Mouse (Mus musculus): Measurements from ENCODE around the gene Rnf212b. TPM values are rescaled to one million over a fixed set of nuclear protein-coding genes. Genes with fewer than 3 reads are reported as not detected.

Rnf212b gene
- under 1 TPM in 1 of 2 experiments, not detected in 1; 0.28 TPM for polyA plus RNA-seq (2017; shearing (Covaris generic))

GRCm38 (mm10) chr14:54813991-54814390 lies at the start of gene Rnf212b:
Gene Rnf212b, plus strand, starts transcription at chr14:54814141.

GRCm38 (mm10) chr14:54781610-54782365 lies 32.2 kb upstream of the Rnf212b start, which contains the start of gene Slc7a8:
Gene Slc7a8, minus strand, starts transcription at chr14:54781946.

DNA sequence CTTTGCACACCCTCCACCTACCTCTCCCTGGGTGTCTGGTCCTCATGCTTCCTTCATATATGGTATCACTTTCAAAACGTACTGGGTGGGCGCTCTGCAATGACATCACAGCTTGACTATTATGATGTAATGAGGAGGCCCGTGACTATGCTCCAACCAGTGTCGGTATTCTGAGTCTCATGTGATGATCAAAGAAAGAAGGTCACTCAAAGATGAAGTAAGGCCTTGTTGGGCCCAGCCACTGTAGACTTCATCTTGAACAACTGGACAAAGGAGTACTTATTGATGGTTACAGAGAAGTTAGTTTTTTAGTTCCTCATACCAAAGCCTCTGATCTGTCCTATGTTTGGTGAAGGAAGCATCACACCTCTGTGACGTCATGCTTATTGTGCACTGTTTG lies 56.9 kb downstream of the Rnf212b start, which contains the start of gene Homez:
Gene Homez (minus strand): TSS at position 101 of the 400 bp plus-strand sequence.

DNA sequence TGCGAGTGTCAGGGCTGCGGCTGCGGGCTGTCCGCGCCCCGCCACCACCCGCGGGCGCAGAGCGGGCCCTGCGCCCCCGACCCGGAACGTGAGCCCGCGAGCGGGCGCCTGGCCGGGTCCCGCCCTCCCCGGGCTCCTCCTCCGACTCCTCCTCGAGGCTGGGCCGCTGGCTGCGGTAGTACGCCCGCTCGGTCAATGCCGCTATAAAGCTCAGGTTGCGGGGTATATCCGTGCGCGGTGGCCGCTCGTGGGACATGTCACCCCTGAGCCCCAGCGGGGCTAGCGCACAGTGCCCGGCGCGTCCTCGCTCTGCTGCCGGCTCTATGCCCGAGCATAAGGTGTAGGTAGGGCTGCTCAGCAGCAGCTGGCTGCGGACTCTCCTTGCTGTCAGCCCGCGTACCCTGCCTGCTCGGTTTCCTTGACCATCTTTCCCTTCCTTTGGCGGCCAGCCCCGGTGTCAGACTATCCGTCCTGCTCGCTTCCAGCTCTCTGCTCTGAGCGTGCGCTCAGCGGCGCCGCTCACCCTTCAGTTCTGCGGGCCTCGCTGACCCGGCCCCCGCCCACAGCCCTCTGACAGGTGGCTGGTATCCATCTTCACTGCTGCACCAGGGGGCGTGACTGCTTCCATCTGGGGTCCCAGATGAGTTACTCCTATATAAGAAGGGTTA lies 63.2 kb downstream of the Rnf212b start, which contains the start of gene Ppp1r3e:
Gene Ppp1r3e (minus strand): TSS at position 503 of the 668 bp plus-strand sequence.

GRCm38 (mm10) chr14:54883154-54884021 lies 69.4 kb downstream of the Rnf212b start, which contains the start of the genes Bcl2l2 and Gm20521:
Gene Bcl2l2, plus strand, starts transcription at chr14:54883377.
Gene Gm20521, plus strand, starts transcription at chr14:54883441.

DNA sequence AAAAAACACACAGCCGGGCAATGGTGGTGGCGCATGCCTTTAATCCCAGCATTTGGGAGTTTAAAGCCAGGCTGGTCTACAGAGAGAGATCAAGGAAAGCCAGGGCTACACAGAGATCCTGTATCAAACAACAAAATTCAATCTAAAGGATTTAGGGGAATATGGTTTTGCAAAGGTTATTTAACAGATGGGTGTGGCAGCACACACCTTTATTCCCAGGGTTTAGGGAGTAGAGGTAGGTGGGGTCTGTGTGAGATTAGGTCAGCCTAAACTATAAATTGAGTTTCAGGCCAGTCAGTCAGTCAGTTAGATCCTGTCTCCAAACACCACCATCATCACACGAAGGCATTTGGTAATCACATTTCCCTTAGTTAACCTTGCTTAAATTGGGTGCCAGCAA lies 78.3 kb downstream of the Rnf212b start, which contains the start of gene Pabpn1:
Gene Pabpn1 (plus strand): TSS at position 301 of the 400 bp plus-strand sequence.

Other genes starting within 250 kb of the Rnf212b start
- gene Ajuba, start 236.6 kb upstream of the Rnf212b start, polyA plus RNA-seq (2017; shearing (Covaris generic)), result under 1 TPM; 0.17 to 0.18 TPM
- 1 to 10 TPM; 1.3 to 3.3 TPM for gene 4931414P19Rik, start 208.1 kb upstream of the Rnf212b start, polyA plus RNA-seq (2017; shearing (Covaris generic))
- gene Psmb5, start 196.1 kb upstream of the Rnf212b start, polyA plus RNA-seq (2017; shearing (Covaris generic)), result 100 to 1,000 TPM; 242 to 247 TPM
- under 1 TPM in 1 of 2 experiments, not detected in 1; 0.12 TPM for gene Psmb11, start 192.7 kb upstream of the Rnf212b start, polyA plus RNA-seq (2017; shearing (Covaris generic))
- gene Gm17606, start 173.2 kb upstream of the Rnf212b start, polyA plus RNA-seq (2017; shearing (Covaris generic)), result not detected
- gene Cdh24, start 172.8 kb upstream of the Rnf212b start, polyA plus RNA-seq (2017; shearing (Covaris generic)), result 1 to 10 TPM; 1.4 to 4.0 TPM
- gene 1700123O20Rik, start 127.9 kb upstream of the Rnf212b start, polyA plus RNA-seq (2017; shearing (Covaris generic)), result 10 to 100 TPM; 78.0 to 83.7 TPM
- gene Acin1, start 127.2 kb upstream of the Rnf212b start, polyA plus RNA-seq (2017; shearing (Covaris generic)), result 100 to 1,000 TPM in 1 of 2 experiments, 10 to 100 TPM in 1; 92.0 to 116 TPM
- gene Gm29776, start 115.3 kb upstream of the Rnf212b start, polyA plus RNA-seq (2017; shearing (Covaris generic)), result under 1 TPM; 0.08 to 0.17 TPM
- gene Cebpe, start 102.0 kb upstream of the Rnf212b start, polyA plus RNA-seq (2017; shearing (Covaris generic)), result under 1 TPM in 1 of 2 experiments, not detected in 1; 0.79 TPM
- gene Slc7a8, start 32.2 kb upstream of the Rnf212b start, polyA plus RNA-seq (2017; shearing (Covaris generic)), result under 1 TPM; 0.27 to 0.98 TPM
- gene Homez, start 56.8 kb downstream of the Rnf212b start, polyA plus RNA-seq (2017; shearing (Covaris generic)), result 10 to 100 TPM; 14.3 to 15.8 TPM
- gene Ppp1r3e, start 63.4 kb downstream of the Rnf212b start, polyA plus RNA-seq (2017; shearing (Covaris generic)), result 1 to 10 TPM in 1 of 2 experiments, under 1 TPM in 1; 0.54 to 1.5 TPM
- under 1 TPM; 0.20 to 0.21 TPM for gene Bcl2l2, start 69.2 kb downstream of the Rnf212b start, polyA plus RNA-seq (2017; shearing (Covaris generic))
- under 1 TPM in 1 of 2 experiments, not detected in 1; 0.30 TPM for gene Gm20521, start 69.3 kb downstream of the Rnf212b start, polyA plus RNA-seq (2017; shearing (Covaris generic))
- gene Pabpn1, start 78.4 kb downstream of the Rnf212b start, polyA plus RNA-seq (2017; shearing (Covaris generic)), result 100 to 1,000 TPM; 180 to 240 TPM
- 1 to 10 TPM; 3.1 to 7.2 TPM for gene Slc22a17, start 99.0 kb downstream of the Rnf212b start, polyA plus RNA-seq (2017; shearing (Covaris generic))
- gene Efs, start 112.0 kb downstream of the Rnf212b start, polyA plus RNA-seq (2017; shearing (Covaris generic)), result not detected
- not detected for gene Il25, start 118.6 kb downstream of the Rnf212b start, polyA plus RNA-seq (2017; shearing (Covaris generic))
- gene Cmtm5, start 122.1 kb downstream of the Rnf212b start, polyA plus RNA-seq (2017; shearing (Covaris generic)), result under 1 TPM in 1 of 2 experiments, not detected in 1; 0.43 TPM
- gene Myh6, start 152.8 kb downstream of the Rnf212b start, polyA plus RNA-seq (2017; shearing (Covaris generic)), result under 1 TPM in 1 of 2 experiments, not detected in 1; 0.05 TPM
- gene Gm17428, start 162.8 kb downstream of the Rnf212b start, polyA plus RNA-seq (2017; shearing (Covaris generic)), result not detected
- under 1 TPM in 1 of 2 experiments, not detected in 1; 0.11 TPM for gene Myh7, start 180.5 kb downstream of the Rnf212b start, polyA plus RNA-seq (2017; shearing (Covaris generic))
- 100 to 1,000 TPM; 108 to 134 TPM for gene Ngdn, start 201.3 kb downstream of the Rnf212b start, polyA plus RNA-seq (2017; shearing (Covaris generic))

Data from activated CD4-positive, CD25-positive, alpha-beta regulatory T cell (primary cell).